Mouse (Mus musculus): ENCODE data around the gene Gja6. TPM values are rescaled to one million over a fixed set of nuclear protein-coding genes. Genes with fewer than 3 reads are reported as not detected.

The Gja6 gene
- polyA plus RNA-seq (2014; fragmentation: Nextera tagmentation; extraction: Ambion mirVana): 0.14 TPM in 1 of 2 replicates, not detected in the other

- Histone ChIP-seq H3K9ac (ENCODE audit: low read length) (no peak within 1 kb of the TSS), H3K4me2 (ENCODE audit: low read length) (no peak within 1 kb of the TSS), H3K4me3 (ENCODE audit: low read depth, low read length) (no peak within 1 kb of the TSS), H3K36me3 (ENCODE audit: control insufficient read depth, insufficient read depth, low read length) (no peaks in the 10 kb centered on the region), H3K27me3 (replicated peaks; ENCODE audit: control insufficient read depth, insufficient read depth, low read length) (no peaks in the 10 kb centered on the region), H3K9me3 (ENCODE audit: control insufficient read depth, low read length) (no peaks in the 10 kb centered on the region), H3K4me1 (replicated peaks; ENCODE audit: control insufficient read depth, insufficient read depth, low read length) (no peaks in the 10 kb centered on the region), H3K27ac (ENCODE audit: low read depth) (no peak within 1 kb of the TSS)
- WGBS: 63% methylated on average over 4 of the region's 4 CpGs
- ATAC-seq (replicated peaks; ENCODE audit: low FRiP score, low TSS enrichment, low read depth) (no peak), DNase-seq (ENCODE audit: low spot score) (no peak)
Measured at GRCm38 (mm10) chrX:160906952-160907351, at the start of gene Gja6. Gja6 (minus strand) TSS chrX:160907052.

- Histone ChIP-seq H3K36me3 (ENCODE audit: control insufficient read depth, insufficient read depth, low read length) (no peaks in the 10 kb centered on the region), H3K4me1 (replicated peaks; ENCODE audit: control insufficient read depth, insufficient read depth, low read length) (no peaks in the 10 kb centered on the region), H3K4me3 (ENCODE audit: low read depth, low read length) (no peak overlapping the region), H3K4me2 (ENCODE audit: low read length) (no peak overlapping the region), H3K27ac (ENCODE audit: low read depth) (no peak overlapping the region), H3K9me3 (ENCODE audit: control insufficient read depth, low read length) (no peaks in the 10 kb centered on the region), H3K27me3 (replicated peaks; ENCODE audit: control insufficient read depth, insufficient read depth, low read length) (no peaks in the 10 kb centered on the region; the same call in 1 of the 2 replicates), H3K9ac (ENCODE audit: low read length) (no peak overlapping the region)
- no peak for DNase-seq (ENCODE audit: low spot score)
- WGBS: 95% methylated on average over 2 of the region's 2 CpGs
- no peak for ATAC-seq (replicated peaks; ENCODE audit: low FRiP score, low TSS enrichment, low read depth)
Measured at GRCm38 (mm10) chrX:160949583-160949982, 42.7 kb upstream of the Gja6 start.

GRCm38 (mm10) chrX:160944722-160945121, 37.9 kb upstream of the Gja6 start:
- ATAC-seq (replicated peaks; ENCODE audit: low FRiP score, low TSS enrichment, low read depth) (no peak), DNase-seq (ENCODE audit: low spot score) (no peak)
- WGBS: 83% methylated on average over 4 of the region's 4 CpGs

GRCm38 (mm10) chrX:160935541-160935940, 28.7 kb upstream of the Gja6 start:
- Histone ChIP-seq H3K36me3 (ENCODE audit: control insufficient read depth, insufficient read depth, low read length) (no peaks in the 10 kb centered on the region), H3K4me2 (ENCODE audit: low read length) (no peak overlapping the region), H3K9me3 (ENCODE audit: control insufficient read depth, low read length) (no peaks in the 10 kb centered on the region), H3K27ac (ENCODE audit: low read depth) (no peak overlapping the region), H3K4me3 (ENCODE audit: low read depth, low read length) (no peak overlapping the region), H3K4me1 (replicated peaks; ENCODE audit: control insufficient read depth, insufficient read depth, low read length) (no peaks in the 10 kb centered on the region), H3K27me3 (replicated peaks; ENCODE audit: control insufficient read depth, insufficient read depth, low read length) (0 out of 2 replicates have a peak, but pooled peaks cover 3% of the 10 kb centered on the region), H3K9ac (ENCODE audit: low read length) (no peak overlapping the region)
- ATAC-seq (replicated peaks; ENCODE audit: low FRiP score, low TSS enrichment, low read depth) (no peak), DNase-seq (ENCODE audit: low spot score) (no peak)
- WGBS: 49% methylated on average over 1 of the region's 1 CpGs

More at GRCm38 (mm10) chrX:160944722-160945121, 37.9 kb upstream of the Gja6 start:
- Histone ChIP-seq H3K4me1 (replicated peaks; ENCODE audit: control insufficient read depth, insufficient read depth, low read length) (no peaks in the 10 kb centered on the region), H3K4me3 (ENCODE audit: low read depth, low read length) (no peak overlapping the region), H3K27me3 (replicated peaks; ENCODE audit: control insufficient read depth, insufficient read depth, low read length) (no peaks in the 10 kb centered on the region), H3K9me3 (ENCODE audit: control insufficient read depth, low read length) (no peaks in the 10 kb centered on the region), H3K4me2 (ENCODE audit: low read length) (no peak overlapping the region), H3K36me3 (ENCODE audit: control insufficient read depth, insufficient read depth, low read length) (no peaks in the 10 kb centered on the region), H3K9ac (ENCODE audit: low read length) (no peak overlapping the region), H3K27ac (ENCODE audit: low read depth) (no peak overlapping the region)

GRCm38 (mm10) chrX:160930656-160931055, 23.8 kb upstream of the Gja6 start:
- DNase-seq (ENCODE audit: low spot score) (no peak), ATAC-seq (replicated peaks; ENCODE audit: low FRiP score, low TSS enrichment, low read depth) (no peak)
- no peak overlapping the region for H3K27ac ChIP-seq (ENCODE audit: low read depth)
- no peak overlapping the region for H3K4me3 ChIP-seq (ENCODE audit: low read depth, low read length)
- no peaks in the 10 kb centered on the region for H3K27me3 ChIP-seq (replicated peaks; ENCODE audit: control insufficient read depth, insufficient read depth, low read length)
- H3K36me3 ChIP-seq (ENCODE audit: control insufficient read depth, insufficient read depth, low read length): no peaks in the 10 kb centered on the region
- H3K4me1 ChIP-seq (replicated peaks; ENCODE audit: control insufficient read depth, insufficient read depth, low read length): no peaks in the 10 kb centered on the region
- H3K9me3 ChIP-seq (ENCODE audit: control insufficient read depth, low read length): no peaks in the 10 kb centered on the region
- H3K4me2 ChIP-seq (ENCODE audit: low read length): no peak overlapping the region
- H3K9ac ChIP-seq (ENCODE audit: low read length): no peak overlapping the region

- no peak for DNase-seq (ENCODE audit: low spot score)
- Histone ChIP-seq H3K9me3 (ENCODE audit: control insufficient read depth, low read length) (no peaks in the 10 kb centered on the region), H3K4me3 (ENCODE audit: low read depth, low read length) (no peak overlapping the region), H3K4me1 (replicated peaks; ENCODE audit: control insufficient read depth, insufficient read depth, low read length) (no peaks in the 10 kb centered on the region), H3K27ac (ENCODE audit: low read depth) (no peak overlapping the region), H3K9ac (ENCODE audit: low read length) (no peak overlapping the region), H3K36me3 (ENCODE audit: control insufficient read depth, insufficient read depth, low read length) (no peaks in the 10 kb centered on the region), H3K4me2 (ENCODE audit: low read length) (no peak overlapping the region), H3K27me3 (replicated peaks; ENCODE audit: control insufficient read depth, insufficient read depth, low read length) (no peaks in the 10 kb centered on the region)
- whole genome bisulfite sequencing: 86% methylated on average over 1 of the region's 1 CpGs
- no peak for ATAC-seq (replicated peaks; ENCODE audit: low FRiP score, low TSS enrichment, low read depth)
Measured at GRCm38 (mm10) chrX:160928870-160929269, 22.0 kb upstream of the Gja6 start.

- no peak overlapping the region for H3K27ac ChIP-seq (ENCODE audit: low read depth)
- H3K9ac ChIP-seq (ENCODE audit: low read length): no peak overlapping the region
- H3K36me3 ChIP-seq (ENCODE audit: control insufficient read depth, insufficient read depth, low read length): no peaks in the 10 kb centered on the region
- no peak overlapping the region for H3K4me2 ChIP-seq (ENCODE audit: low read length)
- no peaks in the 10 kb centered on the region for H3K27me3 ChIP-seq (replicated peaks; ENCODE audit: control insufficient read depth, insufficient read depth, low read length)
- WGBS: 79% methylated on average over 3 of the region's 3 CpGs
- no peak overlapping the region for H3K4me3 ChIP-seq (ENCODE audit: low read depth, low read length)
- no peaks in the 10 kb centered on the region for H3K4me1 ChIP-seq (replicated peaks; ENCODE audit: control insufficient read depth, insufficient read depth, low read length)
- ATAC-seq (replicated peaks; ENCODE audit: low FRiP score, low TSS enrichment, low read depth): no peak
- H3K9me3 ChIP-seq (ENCODE audit: control insufficient read depth, low read length): no peaks in the 10 kb centered on the region
- DNase-seq (ENCODE audit: low spot score): no peak
Measured at GRCm38 (mm10) chrX:160919022-160919637, 12.3 kb upstream of the Gja6 start.

GRCm38 (mm10) chrX:160906477-160906876, 375 bp downstream of the Gja6 start:
- no peak for ATAC-seq (replicated peaks; ENCODE audit: low FRiP score, low TSS enrichment, low read depth)
- 74% methylated on average over 4 of the region's 4 CpGs for WGBS
- no peaks in the 10 kb centered on the region for H3K4me1 ChIP-seq (replicated peaks; ENCODE audit: control insufficient read depth, insufficient read depth, low read length)

GRCm38 (mm10) chrX:160905913-160906312, 939 bp downstream of the Gja6 start:
- ATAC-seq (replicated peaks; ENCODE audit: low FRiP score, low TSS enrichment, low read depth): no peak
- WGBS: 75% methylated on average over 4 of the region's 4 CpGs

More at GRCm38 (mm10) chrX:160906477-160906876, 375 bp downstream of the Gja6 start:
- H3K9me3 ChIP-seq (ENCODE audit: control insufficient read depth, low read length): no peaks in the 10 kb centered on the region
- no peak overlapping the region for H3K4me2 ChIP-seq (ENCODE audit: low read length)
- H3K27ac ChIP-seq (ENCODE audit: low read depth): no peak overlapping the region
- H3K36me3 ChIP-seq (ENCODE audit: control insufficient read depth, insufficient read depth, low read length): no peaks in the 10 kb centered on the region
- no peak overlapping the region for H3K9ac ChIP-seq (ENCODE audit: low read length)
- no peak overlapping the region for H3K4me3 ChIP-seq (ENCODE audit: low read depth, low read length)
- no peak for DNase-seq (ENCODE audit: low spot score)
- H3K27me3 ChIP-seq (replicated peaks; ENCODE audit: control insufficient read depth, insufficient read depth, low read length): no peaks in the 10 kb centered on the region

More at GRCm38 (mm10) chrX:160905913-160906312, 939 bp downstream of the Gja6 start:
- no peak overlapping the region for H3K27ac ChIP-seq (ENCODE audit: low read depth)
- H3K9ac ChIP-seq (ENCODE audit: low read length): no peak overlapping the region
- no peaks in the 10 kb centered on the region for H3K36me3 ChIP-seq (ENCODE audit: control insufficient read depth, insufficient read depth, low read length)
- no peaks in the 10 kb centered on the region for H3K9me3 ChIP-seq (ENCODE audit: control insufficient read depth, low read length)
- H3K27me3 ChIP-seq (replicated peaks; ENCODE audit: control insufficient read depth, insufficient read depth, low read length): no peaks in the 10 kb centered on the region
- DNase-seq (ENCODE audit: low spot score): no peak
- H3K4me1 ChIP-seq (replicated peaks; ENCODE audit: control insufficient read depth, insufficient read depth, low read length): no peaks in the 10 kb centered on the region
- no peak overlapping the region for H3K4me3 ChIP-seq (ENCODE audit: low read depth, low read length)
- H3K4me2 ChIP-seq (ENCODE audit: low read length): no peak overlapping the region
